Mouse (Mus musculus): ENCODE measurements around the gene Olfr835. TPM values are rescaled to one million over a fixed set of nuclear protein-coding genes. Genes with fewer than 3 reads are reported as not detected.

Olfr835 gene
- not detected in 2 replicates for total RNA-seq (2017)

GRCm38 (mm10) chr9:19032435-19032834, at the start of gene Olfr835:
Gene Olfr835 (plus strand): TSS chr9:19032735.
- no peak for ATAC-seq (replicated peaks in 1 of 2; ENCODE audit: insufficient read depth in 1 of 2, low FRiP score in 2 of 2, low TSS enrichment in 1 of 2, low read depth in 1 of 2, poor library complexity in 2 of 2, severe bottlenecking in 2 of 2)

DNA sequence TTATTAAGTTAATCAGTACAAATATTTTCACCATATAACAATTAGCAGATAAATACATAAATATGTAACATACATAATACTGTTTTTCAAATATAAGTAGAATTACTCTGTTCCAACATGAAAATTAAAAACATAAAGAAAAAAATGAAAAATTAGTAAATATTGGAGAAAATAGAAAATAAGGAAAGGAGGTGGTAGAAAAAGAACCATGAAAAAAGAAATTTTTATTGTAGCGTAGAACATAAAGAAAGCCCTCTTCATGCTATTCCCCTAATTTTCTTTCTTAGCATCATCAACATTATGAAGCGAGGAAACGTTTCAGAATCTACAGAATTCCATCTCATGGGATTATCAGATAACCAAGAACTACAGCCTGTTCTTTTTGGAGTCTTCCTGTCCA, 44.8 kb upstream of the Olfr835 start, which contains the start of gene Olfr834:
Gene Olfr834, plus strand, starts transcription at position 301 of the 400 bp plus-strand sequence.
- no peak for ATAC-seq (replicated peaks in 1 of 2; ENCODE audit: insufficient read depth in 1 of 2, low FRiP score in 2 of 2, low TSS enrichment in 1 of 2, low read depth in 1 of 2, poor library complexity in 2 of 2, severe bottlenecking in 2 of 2)

GRCm38 (mm10) chr9:19084986-19085385, 52.5 kb downstream of the Olfr835 start:
- ATAC-seq (replicated peaks in 1 of 2; ENCODE audit: insufficient read depth in 1 of 2, low FRiP score in 2 of 2, low TSS enrichment in 1 of 2, low read depth in 1 of 2, poor library complexity in 2 of 2, severe bottlenecking in 2 of 2): no peak

Other genes with a start within 250 kb of the Olfr835 start
- not detected in 2 replicates for gene Olfr828, start 213.2 kb upstream of the Olfr835 start, total RNA-seq (2017)
- gene Olfr829, start 177.8 kb upstream of the Olfr835 start, total RNA-seq (2017): not detected in 2 replicates
- not detected in 2 replicates for gene Olfr830, start 158.0 kb upstream of the Olfr835 start, total RNA-seq (2017)
- gene Olfr832, start 95.6 kb upstream of the Olfr835 start, total RNA-seq (2017): not detected in 2 replicates
- not detected in 2 replicates for gene Olfr834, start 44.7 kb upstream of the Olfr835 start, total RNA-seq (2017)
- gene Olfr836, start 87.6 kb downstream of the Olfr835 start, total RNA-seq (2017): not detected in 2 replicates
- not detected in 2 replicates for gene Olfr837, start 103.6 kb downstream of the Olfr835 start, total RNA-seq (2017)
- not detected in 2 replicates for gene Olfr839-ps1, start 144.6 kb downstream of the Olfr835 start, total RNA-seq (2017)
- gene Olfr843, start 219.3 kb downstream of the Olfr835 start, total RNA-seq (2017): not detected in 2 replicates

Measured in hematopoietic stem cell, adult 5-6 weeks (primary cell).